Mouse (Mus musculus) intestine, embryonic 14.5 days (tissue): ENCODE measurements around the gene Soat1. TPM values are rescaled to one million over a fixed set of nuclear protein-coding genes. Genes with fewer than 3 reads are reported as not detected.

Source experiments
- ATAC-seq: fragments of 200-750 bp; cut with Nextera tagmentation; replicated peaks from 2 replicates; pipeline ENCODE4 v1.8.0; 2017; ENCODE audit warnings: low read depth, moderate number of reproducible peaks, moderate TSS enrichment, moderate library complexity; ENCODE audit not compliant: low FRiP score, low TSS enrichment
- DNase-seq: peaks from one replicate; pipeline ENCODE4 v3.0.0-alpha.2; 2018; ENCODE audit warnings: low spot score
- H3K27ac ChIP-seq: fragments of 300-500 bp; sonication (generic); 2 replicates; pipeline ENCODE4 v1.5.1; 2014; ENCODE audit warnings: low read depth, mild to moderate bottlenecking, control low read depth
- H3K27me3 ChIP-seq: fragments of 300-500 bp; sonication (generic); replicated peaks from 2 replicates; pipeline ENCODE4 v1.6.1; 2014; ENCODE audit warnings: low read length, control low read depth; ENCODE audit not compliant: control insufficient read depth, insufficient read depth
- H3K36me3 ChIP-seq: fragments of 300-500 bp; sonication (generic); 2 replicates; pipeline ENCODE4 v1.6.1; 2014; ENCODE audit warnings: low read length, control low read depth; ENCODE audit not compliant: control insufficient read depth, insufficient read depth
- H3K4me1 ChIP-seq: fragments of 300-500 bp; sonication (generic); replicated peaks from 2 replicates; pipeline ENCODE4 v1.6.1; 2014; ENCODE audit warnings: low read length, control low read depth, mixed read lengths; ENCODE audit not compliant: control insufficient read depth, insufficient read depth
- H3K4me2 ChIP-seq: fragments of 300-500 bp; sonication (generic); 2 replicates; pipeline ENCODE4 v1.6.1; 2014; ENCODE audit warnings: low read length
- H3K4me3 ChIP-seq: fragments of 300-500 bp; sonication (generic); 2 replicates; pipeline ENCODE4 v1.5.1; 2014; ENCODE audit warnings: low read depth, low read length, control low read depth, mixed read lengths
- H3K9ac ChIP-seq: fragments of 300-500 bp; sonication (generic); 2 replicates; pipeline ENCODE4 v1.6.1; 2014; ENCODE audit warnings: mild to moderate bottlenecking, low read length
- H3K9me3 ChIP-seq: fragments of 300-500 bp; sonication (generic); 2 replicates; pipeline ENCODE4 v1.6.1; 2016; ENCODE audit warnings: low read length, control low read depth; ENCODE audit not compliant: control insufficient read depth
- WGBS: fragments of 180-500 bp; shearing (Covaris S2); extraction: QIAGEN DNeasy Blood & Tissue Kit; methylation state at CpG from one replicate; pipeline ENCODE4 v1.1.7; 2014; 5-methylcytosine and 5-hydroxymethylcytosine counted together
- polyA plus RNA-seq: library from polyadenylated mRNA; unstranded; fragments of >200 nt; fragmentation: Nextera tagmentation; extraction: Ambion mirVana; gene quantifications from 2 replicates; pipeline ENCODE4 v1.2.1, GENCODE M21; 2014

Soat1 gene
- polyA plus RNA-seq, 1 experiment from 2014 or later, result 62.7 TPM

GRCm38 (mm10) chr1:156449691-156450090, 24.4 kb downstream of the Soat1 start:
- no peak overlapping the region for H3K9ac ChIP-seq
- no peaks in the 10 kb centered on the region for H3K4me1 ChIP-seq
- no peaks in the 10 kb centered on the region for H3K9me3 ChIP-seq
- no peak for ATAC-seq
- H3K4me3 ChIP-seq, result no peak overlapping the region
- H3K27me3 ChIP-seq, result no peaks in the 10 kb centered on the region
- H3K4me2 ChIP-seq, result no peak overlapping the region
- H3K27ac ChIP-seq, result no peak overlapping the region
- WGBS, result 77% methylated on average over 17 of the region's 17 CpGs
- H3K36me3 ChIP-seq, result peaks cover 11% of the 10 kb centered on the region
- no peak for DNase-seq

GRCm38 (mm10) chr1:156449089-156449488, 25.0 kb downstream of the Soat1 start:
- H3K27ac ChIP-seq, result no peak overlapping the region
- ATAC-seq, result no peak
- no peak for DNase-seq

GRCm38 (mm10) chr1:156445049-156445448, 29.1 kb downstream of the Soat1 start:
- H3K4me2 ChIP-seq, result no peak overlapping the region
- H3K36me3 ChIP-seq, result peaks cover 44% of the 10 kb centered on the region
- ATAC-seq, result no peak
- H3K27ac ChIP-seq, result no peak overlapping the region
- H3K27me3 ChIP-seq, result no peaks in the 10 kb centered on the region
- no peak overlapping the region for H3K4me3 ChIP-seq
- no peak overlapping the region for H3K9ac ChIP-seq
- DNase-seq, result no peak
- no peaks in the 10 kb centered on the region for H3K9me3 ChIP-seq
- WGBS, result 90% methylated on average over 1 of the region's 1 CpGs
- no peaks in the 10 kb centered on the region for H3K4me1 ChIP-seq

More at GRCm38 (mm10) chr1:156449089-156449488, 25.0 kb downstream of the Soat1 start:
- Histone ChIP-seq H3K9me3 (no peaks in the 10 kb centered on the region), H3K27me3 (no peaks in the 10 kb centered on the region), H3K36me3 (peaks cover 17% of the 10 kb centered on the region), H3K4me2 (no peak overlapping the region), H3K4me1 (no peaks in the 10 kb centered on the region), H3K4me3 (no peak overlapping the region), H3K9ac (no peak overlapping the region)
- WGBS, result 87% methylated on average over 7 of the region's 7 CpGs

- ATAC-seq (no peak), DNase-seq (no peak)
- WGBS, result 88% methylated on average over 6 of the region's 6 CpGs
- Histone ChIP-seq H3K27ac (no peak overlapping the region), H3K9ac (no peak overlapping the region), H3K4me3 (no peak overlapping the region), H3K9me3 (no peaks in the 10 kb centered on the region), H3K27me3 (no peaks in the 10 kb centered on the region), H3K36me3 (peaks cover 64% of the 10 kb centered on the region), H3K4me2 (no peak overlapping the region), H3K4me1 (no peaks in the 10 kb centered on the region)
Measured at GRCm38 (mm10) chr1:156442776-156443175, 31.4 kb downstream of the Soat1 start.

- Histone ChIP-seq H3K9ac (no peak overlapping the region), H3K27ac (no peak overlapping the region), H3K4me1 (no peaks in the 10 kb centered on the region), H3K27me3 (no peaks in the 10 kb centered on the region), H3K36me3 (peaks cover 69% of the 10 kb centered on the region), H3K4me2 (no peak overlapping the region), H3K9me3 (no peaks in the 10 kb centered on the region), H3K4me3 (no peak overlapping the region)
- WGBS, result 93% methylated on average over 12 of the region's 12 CpGs
- no peak for DNase-seq
- ATAC-seq, result no peak
Measured at GRCm38 (mm10) chr1:156442266-156442665, 31.9 kb downstream of the Soat1 start.

- H3K36me3 ChIP-seq, result peaks cover 89% of the 10 kb centered on the region
- H3K27ac ChIP-seq, result no peak overlapping the region
- no peaks in the 10 kb centered on the region for H3K27me3 ChIP-seq
- no peak for ATAC-seq
- no peak overlapping the region for H3K4me3 ChIP-seq
- no peaks in the 10 kb centered on the region for H3K9me3 ChIP-seq
- no peak overlapping the region for H3K9ac ChIP-seq
- no peak overlapping the region for H3K4me2 ChIP-seq
- WGBS, result 94% methylated on average over 5 of the region's 5 CpGs
- DNase-seq, result no peak
- H3K4me1 ChIP-seq, result no peaks in the 10 kb centered on the region
Measured at GRCm38 (mm10) chr1:156437726-156438125, 36.4 kb downstream of the Soat1 start.

- Histone ChIP-seq H3K9ac (no peak overlapping the region), H3K27me3 (no peaks in the 10 kb centered on the region), H3K9me3 (no peaks in the 10 kb centered on the region), H3K4me2 (no peak overlapping the region), H3K4me1 (no peaks in the 10 kb centered on the region), H3K4me3 (no peak overlapping the region), H3K36me3 (peaks cover 94% of the 10 kb centered on the region), H3K27ac (no peak overlapping the region)
- DNase-seq (no peak), ATAC-seq (no peak)
- 91% methylated on average over 8 of the region's 8 CpGs for WGBS
Measured at GRCm38 (mm10) chr1:156437016-156437708, 37.0 kb downstream of the Soat1 start.

GRCm38 (mm10) chr1:156433497-156433896, 40.6 kb downstream of the Soat1 start:
- ATAC-seq (no peak), DNase-seq (no peak)
- Histone ChIP-seq H3K27me3 (no peaks in the 10 kb centered on the region), H3K27ac (no peak overlapping the region), H3K36me3 (peaks cover 86% of the 10 kb centered on the region), H3K9ac (no peak overlapping the region), H3K4me2 (no peak overlapping the region), H3K4me3 (no peak overlapping the region), H3K4me1 (no peaks in the 10 kb centered on the region), H3K9me3 (no peaks in the 10 kb centered on the region)
- 89% methylated on average over 3 of the region's 3 CpGs for WGBS

GRCm38 (mm10) chr1:156432498-156432897, 41.6 kb downstream of the Soat1 start:
- no peak for ATAC-seq

More at GRCm38 (mm10) chr1:156432498-156432897, 41.6 kb downstream of the Soat1 start:
- H3K9ac ChIP-seq, result no peak overlapping the region
- no peaks in the 10 kb centered on the region for H3K27me3 ChIP-seq
- H3K4me1 ChIP-seq, result no peaks in the 10 kb centered on the region
- no peak overlapping the region for H3K4me2 ChIP-seq
- H3K4me3 ChIP-seq, result no peak overlapping the region
- H3K27ac ChIP-seq, result no peak overlapping the region
- H3K9me3 ChIP-seq, result no peaks in the 10 kb centered on the region
- H3K36me3 ChIP-seq, result peaks cover 86% of the 10 kb centered on the region
- WGBS, result 82% methylated on average over 10 of the region's 10 CpGs
- no peak for DNase-seq
